Mouse (Mus musculus): ENCODE measurements around the gene Leap2. TPM values are rescaled to one million over a fixed set of nuclear protein-coding genes. Genes with fewer than 3 reads are reported as not detected.

The Leap2 gene
- not detected for polyA plus RNA-seq (2017; shearing (Covaris generic))

GRCm38 (mm10) chr11:53423036-53423435, at the start of gene Leap2:
Leap2 (minus strand) TSS chr11:53423170.

DNA sequence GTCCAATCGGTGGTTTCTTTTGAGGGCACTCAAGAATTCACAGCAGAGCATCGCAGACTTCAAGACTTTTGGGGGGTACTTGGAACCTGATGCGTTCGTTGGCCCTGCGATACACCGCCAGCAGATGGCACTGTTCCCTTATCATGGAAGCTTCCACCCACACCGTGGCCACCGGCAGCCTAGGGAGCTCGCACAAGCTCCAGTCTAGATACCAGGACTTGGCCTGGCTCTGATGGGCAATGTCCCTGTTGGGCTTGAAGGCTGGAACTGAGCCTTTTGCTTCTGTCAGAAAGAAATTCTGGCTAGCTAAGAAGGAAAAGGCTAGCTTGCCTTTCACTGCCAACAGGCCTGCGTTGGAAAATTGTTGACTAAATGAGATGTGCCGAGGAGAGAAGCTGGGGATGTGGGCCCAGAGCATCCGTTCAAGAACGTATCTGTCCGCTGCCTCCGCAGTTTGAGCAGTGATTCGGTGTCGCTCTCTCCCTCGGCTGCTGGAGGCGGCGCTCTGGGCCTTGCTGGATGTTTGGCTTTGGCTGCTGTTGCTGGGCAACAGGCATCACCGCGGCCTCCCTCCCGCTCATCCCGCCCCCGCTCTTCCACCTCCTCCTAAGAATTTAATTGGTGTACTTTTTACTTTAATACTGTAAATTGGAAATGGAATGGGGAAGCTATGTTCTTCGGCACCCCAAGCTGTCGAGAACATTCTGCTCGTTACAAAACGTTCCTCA, 47.2 kb upstream of the Leap2 start, which contains the start of gene Gm9837:
Gene Gm9837, minus strand, starts transcription at position 512 of the 728 bp plus-strand sequence.

GRCm38 (mm10) chr11:53456474-53457371, 33.8 kb upstream of the Leap2 start, which contains the start of the genes Gm10447 and Shroom1:
Gm10447 (minus strand) TSS chr11:53457110.
Shroom1 (plus strand) TSS chr11:53457205.

GRCm38 (mm10) chr11:53430670-53431346, 7.8 kb upstream of the Leap2 start, which contains the start of the genes Uqcrq and Gdf9:
Uqcrq (minus strand) TSS chr11:53430831.
Gdf9 (plus strand) TSS chr11:53431023.

Other genes with a start within 250 kb of the Leap2 start
- 144 TPM for gene Hspa4, start 122.7 kb downstream of the Leap2 start, polyA plus RNA-seq (2017; shearing (Covaris generic))
- gene Zcchc10, start 98.5 kb downstream of the Leap2 start, polyA plus RNA-seq (2017; shearing (Covaris generic)) = 27.1 TPM
- gene Aff4, start 72.3 kb downstream of the Leap2 start, polyA plus RNA-seq (2017; shearing (Covaris generic)) = 356 TPM
- gene Uqcrq, start 7.7 kb upstream of the Leap2 start, polyA plus RNA-seq (2017; shearing (Covaris generic)) = 209 TPM
- gene Gdf9, start 7.9 kb upstream of the Leap2 start, polyA plus RNA-seq (2017; shearing (Covaris generic)) = 0.34 TPM
- gene Gm10447, start 33.9 kb upstream of the Leap2 start, polyA plus RNA-seq (2017; shearing (Covaris generic)) = 0.16 TPM
- gene Shroom1, start 34.0 kb upstream of the Leap2 start, polyA plus RNA-seq (2017; shearing (Covaris generic)) = not detected
- gene Gm9837, start 47.3 kb upstream of the Leap2 start, polyA plus RNA-seq (2017; shearing (Covaris generic)) = not detected
- gene Gm9945, start 57.0 kb upstream of the Leap2 start, polyA plus RNA-seq (2017; shearing (Covaris generic)) = not detected
- not detected for gene Sowaha, start 57.1 kb upstream of the Leap2 start, polyA plus RNA-seq (2017; shearing (Covaris generic))
- 1.9 TPM for gene Sept8, start 96.1 kb upstream of the Leap2 start, polyA plus RNA-seq (2017; shearing (Covaris generic))
- 6.9 TPM for gene Kif3a, start 144.2 kb upstream of the Leap2 start, polyA plus RNA-seq (2017; shearing (Covaris generic))
- gene Il4, start 195.5 kb upstream of the Leap2 start, polyA plus RNA-seq (2017; shearing (Covaris generic)) = not detected
- not detected for gene Il13, start 211.5 kb upstream of the Leap2 start, polyA plus RNA-seq (2017; shearing (Covaris generic))